In genomic region chr4:53951734-53952109, GRCm38 (mm10) we compare ENCODE assay signal across 13 mouse cellular contexts.
DNase-seq lines count a peak whose midpoint lies in the region; ATAC-seq and TF ChIP-seq lines count a peak whose summit lies in the region.
"Had no signal": no experiment of that assay in that cellular context is flagged by ENCODE, and none has a peak within 500 bp of the region (broad histone marks: within the 10 kb centered on the region; RNA-seq: fewer than 3 reads in every experiment).

No protein-coding gene starts in this region.

- H3K27me3 ChIP-seq in heart, embryonic 12.5 days (replicated peaks) = no peaks in the 10 kb centered on the region
- no peaks in the 10 kb centered on the region for H3K27me3 ChIP-seq in lung, embryonic 14.5 days (ENCODE audit: insufficient read depth, low read length)
- no peaks in the 10 kb centered on the region for H3K27me3 ChIP-seq in forebrain, embryonic 12.5 days
- H3K27me3 ChIP-seq in midbrain, embryonic 15.5 days (replicated peaks) = no peaks in the 10 kb centered on the region
- H3K27me3 ChIP-seq: limb, embryonic 15.5 days; stomach, embryonic 15.5 days had no signal

- no peak for TF ChIP-seq CTCF in lung, embryonic 14.5 days (IDR thresholded peaks at IDR 0.05; ENCODE audit: low read depth)
- no peak for TF ChIP-seq CTCF in lung, adult 2 months (IDR thresholded peaks at IDR 0.05; ENCODE audit: insufficient read depth, low read length)

- peaks cover 11% of the 10 kb centered on the region for H3K4me1 ChIP-seq in heart, embryonic 12.5 days (replicated peaks)
- H3K4me1 ChIP-seq in lung, embryonic 14.5 days (ENCODE audit: insufficient read depth) = peaks cover 5% of the 10 kb centered on the region; the same call in 1 of the 2 replicates
- H3K4me1 ChIP-seq in lung, adult 2 months (ENCODE audit: control insufficient read depth, insufficient read depth, low read length) = peaks cover 3% of the 10 kb centered on the region; the same call in 1 of the 2 replicates
- H3K4me1 ChIP-seq in forebrain, embryonic 12.5 days = peaks cover 19% of the 10 kb centered on the region
- H3K4me1 ChIP-seq in midbrain, embryonic 15.5 days = peaks cover 21% of the 10 kb centered on the region
- H3K4me1 ChIP-seq: stomach, embryonic 15.5 days had no signal

- no peak for TF ChIP-seq POLR2A in lung, adult 2 months (IDR thresholded peaks at IDR 0.05; ENCODE audit: borderline replicate concordance, extremely low read depth, low read depth, low read length)

- WGBS in heart, embryonic 12.5 days = 76% methylated on average over 5 of the region's 5 CpGs
- 65% methylated on average over 5 of the region's 5 CpGs for WGBS in lung, embryonic 14.5 days
- WGBS in lung, adult 2 months = 72% methylated on average over 5 of the region's 5 CpGs
- 34% methylated on average over 5 of the region's 5 CpGs for WGBS in forebrain, embryonic 12.5 days
- WGBS in midbrain, embryonic 15.5 days = 25% methylated on average over 5 of the region's 5 CpGs

- no peaks in the 10 kb centered on the region for H3K9me3 ChIP-seq in heart, embryonic 12.5 days (replicated peaks)
- no peaks in the 10 kb centered on the region for H3K9me3 ChIP-seq in lung, embryonic 14.5 days (ENCODE audit: low read depth, low read length)
- no peaks in the 10 kb centered on the region for H3K9me3 ChIP-seq in forebrain, embryonic 12.5 days
- H3K9me3 ChIP-seq in midbrain, embryonic 15.5 days = no peaks in the 10 kb centered on the region
- H3K9me3 ChIP-seq: limb, embryonic 15.5 days; stomach, embryonic 15.5 days had no signal

- DNase-seq in heart, adult 9 months (ENCODE audit: low spot score in 2 of 2) = no peak
- no peak for DNase-seq in lung, embryonic 14.5 days
- DNase-seq in lung, adult 2 months = no peak
- no peak for DNase-seq in embryo, embryonic 10 days (ENCODE audit: low spot score)
- no peak for DNase-seq in thymus, postnatal 14 days
- DNase-seq: cerebellum, adult 2 months; lung, postnatal 10 days; thymus, postnatal 4 days had no signal

- H3K4me2 ChIP-seq in heart, embryonic 12.5 days = no peak overlapping the region
- H3K4me2 ChIP-seq in lung, embryonic 14.5 days = no peak overlapping the region
- H3K4me2 ChIP-seq in forebrain, embryonic 12.5 days = no peak overlapping the region
- H3K4me2 ChIP-seq in midbrain, embryonic 15.5 days = no peak overlapping the region; the same call in 1 of the 2 replicates
- H3K4me2 ChIP-seq: limb, embryonic 15.5 days; stomach, embryonic 15.5 days had no signal

- no peak for ATAC-seq in heart, embryonic 12.5 days (ENCODE audit: insufficient number of reproducible peaks, low FRiP score)
- ATAC-seq in lung, embryonic 14.5 days (ENCODE audit: insufficient read depth) = no peak
- ATAC-seq in forebrain, embryonic 12.5 days (ENCODE audit: low FRiP score) = no peak
- 0 out of 2 replicates have a peak, but pooled peaks have one; percentile 30 for ATAC-seq in midbrain, embryonic 15.5 days (replicated peaks)

- H3K4me3 ChIP-seq in heart, embryonic 12.5 days = no peak overlapping the region
- no peak overlapping the region for H3K4me3 ChIP-seq in lung, embryonic 14.5 days (ENCODE audit: low read depth, low read length)
- no peak overlapping the region for H3K4me3 ChIP-seq in lung, adult 2 months (replicated peaks; ENCODE audit: extremely low read depth, low read depth, low read length)
- H3K4me3 ChIP-seq in forebrain, embryonic 12.5 days (replicated peaks) = no peak overlapping the region
- H3K4me3 ChIP-seq in midbrain, embryonic 15.5 days = no peak overlapping the region
- H3K4me3 ChIP-seq: limb, embryonic 15.5 days; stomach, embryonic 15.5 days had no signal

- H3K36me3 ChIP-seq in heart, embryonic 12.5 days = no peaks in the 10 kb centered on the region
- H3K36me3 ChIP-seq in lung, embryonic 14.5 days (ENCODE audit: insufficient read depth) = no peaks in the 10 kb centered on the region
- H3K36me3 ChIP-seq in forebrain, embryonic 12.5 days (replicated peaks) = no peaks in the 10 kb centered on the region
- no peaks in the 10 kb centered on the region for H3K36me3 ChIP-seq in midbrain, embryonic 15.5 days (replicated peaks)
- H3K36me3 ChIP-seq: limb, embryonic 15.5 days; stomach, embryonic 15.5 days had no signal

- H3K27ac ChIP-seq in heart, embryonic 12.5 days (ENCODE audit: poor library complexity, severe bottlenecking) = peak overlapping the region; percentile 59
- peak overlapping the region; percentile 67 for H3K27ac ChIP-seq in lung, embryonic 14.5 days (ENCODE audit: low read depth)
- H3K27ac ChIP-seq in forebrain, embryonic 12.5 days = 0 out of 2 replicates have a peak overlapping the region, but pooled peaks have one; percentile 50
- H3K27ac ChIP-seq in midbrain, embryonic 15.5 days = peak overlapping the region; percentile 35; the same call in 1 of the 2 replicates
- H3K27ac ChIP-seq: limb, embryonic 15.5 days; stomach, embryonic 15.5 days had no signal

- H3K9ac ChIP-seq in heart, embryonic 12.5 days = no peak overlapping the region
- no peak overlapping the region for H3K9ac ChIP-seq in lung, embryonic 14.5 days
- no peak overlapping the region for H3K9ac ChIP-seq in forebrain, embryonic 12.5 days
- no peak overlapping the region for H3K9ac ChIP-seq in midbrain, embryonic 15.5 days
- H3K9ac ChIP-seq: limb, embryonic 15.5 days; stomach, embryonic 15.5 days had no signal
